Mouse (Mus musculus): ENCODE measurements around the gene Dbp. TPM values are rescaled to one million over a fixed set of nuclear protein-coding genes. Genes with fewer than 3 reads are reported as not detected.

Gene Dbp
- total and polyA plus RNA-seq, 3 experiments = 7.9 to 11.0 (median 10.4) TPM

- DNase-seq (ENCODE audit: extremely low read depth) = no peak
- Histone ChIP-seq H3K4me1 (ENCODE audit: control insufficient read depth in 1 of 2, insufficient read depth in 2 of 2) (peaks cover 0 to 7% of the 10 kb centered on the region in 2 experiments; a peak in 2 of 4 replicates), H3K27me3 (replicated peaks) (peaks cover 17% of the 10 kb centered on the region), H3K4me2 (ENCODE audit: insufficient read depth, low read depth, poor library complexity, severe bottlenecking) (no peak overlapping the region), H3K27ac (ENCODE audit: insufficient read depth, low read depth) (no peak overlapping the region), H3K36me3 (replicated peaks in 1 of 2; ENCODE audit: control insufficient read depth in 1 of 2, insufficient read depth in 1 of 2, low read length in 1 of 2) (no peaks in the 10 kb centered on the region), H3K9ac (ENCODE audit: insufficient read depth, low read depth) (no peak overlapping the region), H3K9me3 (replicated peaks; ENCODE audit: low read length) (peaks cover 14% of the 10 kb centered on the region), H3K4me3 (replicated peaks in 1 of 3; ENCODE audit: low read depth in 2 of 3, low read length in 2 of 3, poor library complexity in 1 of 3) (no peak overlapping the region), H3K79me2 (replicated peaks; ENCODE audit: control insufficient read depth, extremely low read depth, insufficient read depth, poor library complexity, severe bottlenecking) (no peaks in the 10 kb centered on the region)
- dilution Hi-C loops (cut with MboI; ENCODE audit: extremely low pct_ligation_motif_present, extremely low pct_unique_long_range_greater_than_20kb, low sequenced_read_pairs) (no loop called here), in situ Hi-C loops (cut with MboI; ENCODE audit: low pct_ligation_motif_present, low pct_unique_long_range_greater_than_20kb, low sequenced_read_pairs) (no loop called here)
- no peak for TF ChIP-seq POLR2AphosphoS2 (IDR thresholded peaks at IDR 0.05; ENCODE audit: low read depth, low read length)
- no peak for TF ChIP-seq ZMIZ1 (IDR thresholded peaks at IDR 0.05; ENCODE audit: low read depth, low read length)
- no peak for TF ChIP-seq SMC3 (IDR thresholded peaks at IDR 0.05; ENCODE audit: low read depth, low read length)
- TF ChIP-seq ZKSCAN1 (IDR thresholded peaks at IDR 0.05; ENCODE audit: borderline replicate concordance, low read depth, low read length) = no peak
- no peak for TF ChIP-seq KAT2A (IDR thresholded peaks at IDR 0.05; ENCODE audit: insufficient replicate concordance, low read length)
- no peak for TF ChIP-seq POLR2A (IDR thresholded peaks at IDR 0.05; ENCODE audit: low read depth, low read length)
- no peak for TF ChIP-seq ZNF384 (IDR thresholded peaks at IDR 0.05; ENCODE audit: low read depth, low read length)
Measured at GRCm38 (mm10) chr7:45750162-45750561, 45.3 kb downstream of the Dbp start.

- Histone ChIP-seq H3K9me3 (replicated peaks; ENCODE audit: low read length) (peaks cover 6% of the 10 kb centered on the region), H3K4me1 (ENCODE audit: control insufficient read depth in 1 of 2, insufficient read depth in 2 of 2) (no peaks in the 10 kb centered on the region; a peak in 1 of 4 replicates), H3K4me2 (ENCODE audit: insufficient read depth, low read depth, poor library complexity, severe bottlenecking) (no peak overlapping the region), H3K79me2 (replicated peaks; ENCODE audit: control insufficient read depth, extremely low read depth, insufficient read depth, poor library complexity, severe bottlenecking) (no peaks in the 10 kb centered on the region), H3K9ac (ENCODE audit: insufficient read depth, low read depth) (no peak overlapping the region), H3K27ac (ENCODE audit: insufficient read depth, low read depth) (no peak overlapping the region), H3K36me3 (replicated peaks in 1 of 2; ENCODE audit: control insufficient read depth in 1 of 2, insufficient read depth in 1 of 2, low read length in 1 of 2) (no peaks in the 10 kb centered on the region), H3K27me3 (replicated peaks) (peaks cover 41% of the 10 kb centered on the region), H3K4me3 (replicated peaks in 1 of 3; ENCODE audit: low read depth in 2 of 3, low read length in 2 of 3, poor library complexity in 1 of 3) (no peak overlapping the region)
- dilution Hi-C loops (cut with MboI; ENCODE audit: extremely low pct_ligation_motif_present, extremely low pct_unique_long_range_greater_than_20kb, low sequenced_read_pairs) (no loop called here), in situ Hi-C loops (cut with MboI; ENCODE audit: low pct_ligation_motif_present, low pct_unique_long_range_greater_than_20kb, low sequenced_read_pairs) (no loop called here)
- TF ChIP-seq PAX5 (IDR thresholded peaks at IDR 0.05; ENCODE audit: low read length) (no peak), ZMIZ1 (IDR thresholded peaks at IDR 0.05; ENCODE audit: low read depth, low read length) (no peak), CHD1 (IDR thresholded peaks at IDR 0.05; ENCODE audit: low read depth, low read length) (no peak), NRF1 (IDR thresholded peaks at IDR 0.05; ENCODE audit: low read depth, low read length) (no peak), JUN (IDR thresholded peaks at IDR 0.05; ENCODE audit: insufficient read depth, low read depth, low read length) (no peak), JUND (conservative IDR thresholded peaks at IDR 0.05; ENCODE audit: low read depth, low read length) (no peak), IRF4 (IDR thresholded peaks at IDR 0.05; ENCODE audit: low read depth, low read length) (no peak), ELF1 (IDR thresholded peaks at IDR 0.05; ENCODE audit: low read depth, low read length) (no peak), MEF2A (IDR thresholded peaks at IDR 0.05; ENCODE audit: borderline replicate concordance, low read depth, low read length) (no peak), ETS1 (conservative IDR thresholded peaks at IDR 0.05; ENCODE audit: low read depth, low read length) (no peak)
- DNase-seq (ENCODE audit: extremely low read depth) = no peak
Measured at GRCm38 (mm10) chr7:45755703-45756102, 50.8 kb downstream of the Dbp start.
